ENCODE assay signal across 28 mouse cellular contexts in the genomic region with DNA sequence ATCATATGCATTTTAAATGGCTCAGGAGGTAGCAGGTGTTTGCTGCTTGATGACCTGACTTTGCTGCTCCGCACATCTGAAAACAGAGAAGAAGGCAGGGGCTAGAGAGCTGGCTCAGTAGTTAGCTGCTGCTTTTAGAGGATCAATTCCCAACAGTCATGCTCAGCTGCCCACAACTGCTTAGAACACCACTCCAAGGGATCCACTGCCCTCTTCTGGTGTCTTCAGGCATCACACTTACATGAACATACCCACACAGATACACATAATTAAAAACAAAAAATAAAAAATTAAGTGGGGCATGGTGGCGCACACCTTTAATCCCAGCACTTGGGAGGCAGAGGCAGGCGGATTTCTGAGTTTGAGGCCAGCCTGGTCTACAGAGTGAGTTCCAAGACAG. TPM values are rescaled to one million over a fixed set of nuclear protein-coding genes. Genes with fewer than 3 reads are reported as not detected.
DNase-seq lines count a peak whose midpoint lies in the region; ATAC-seq and TF ChIP-seq lines count a peak whose summit lies in the region.
"Had no signal": no experiment of that assay in that cellular context is flagged by ENCODE, and none has a peak within 500 bp of the region (broad histone marks: within the 10 kb centered on the region; RNA-seq: fewer than 3 reads in every experiment).

No protein-coding gene starts in this region.

- no peak overlapping the region for H3K4me2 ChIP-seq in liver, embryonic 14.5 days (ENCODE audit: low read depth)
- no peak overlapping the region for H3K4me2 ChIP-seq in CH12.LX (ENCODE audit: insufficient read depth, low read depth, poor library complexity, severe bottlenecking)
- H3K4me2 ChIP-seq in stomach, postnatal 0 days (replicated peaks; ENCODE audit: low read depth) = no peak overlapping the region
- H3K4me2 ChIP-seq: heart, embryonic 15.5 days; kidney, embryonic 15.5 days; limb, embryonic 13.5 days had no signal

- no peak overlapping the region for H3K4me3 ChIP-seq in liver, embryonic 14.5 days (ENCODE audit: insufficient read depth in 1 of 2, low read depth in 2 of 2, low read length in 2 of 2)
- H3K4me3 ChIP-seq in CH12.LX (replicated peaks in 1 of 3; ENCODE audit: low read depth in 2 of 3, low read length in 2 of 3, poor library complexity in 1 of 3) = no peak overlapping the region
- H3K4me3 ChIP-seq in ES-E14 (ENCODE audit: insufficient read depth in 1 of 2, low read depth in 1 of 2, low read length in 2 of 2, poor library complexity in 1 of 2, severe bottlenecking in 1 of 2) = no peak overlapping the region
- H3K4me3 ChIP-seq in stomach, postnatal 0 days (ENCODE audit: low read depth, low read length) = no peak overlapping the region
- H3K4me3 ChIP-seq: heart, embryonic 15.5 days; kidney, embryonic 15.5 days; limb, embryonic 13.5 days; midbrain, embryonic 10.5 days had no signal

- TF ChIP-seq CTCF in liver, embryonic 14.5 days (IDR thresholded peaks at IDR 0.05; ENCODE audit: low read depth) = peak; percentile 9; the same call in 1 of the 2 replicates
- TF ChIP-seq CTCF in CH12.LX (conservative IDR thresholded peaks at IDR 0.05 in 1 of 2, IDR thresholded peaks at IDR 0.05 in 1 of 2; ENCODE audit: low read depth in 2 of 2, low read length in 2 of 2) = peak in 1 of 2 experiments; percentile 39; a peak in 2 of 4 replicates
- TF ChIP-seq CTCF in stomach, postnatal 0 days (IDR thresholded peaks at IDR 0.05; ENCODE audit: low read depth) = peak; percentile 12; the same call in 1 of the 2 replicates

- in situ Hi-C loops in CH12.LX (cut with MboI; ENCODE audit: low pct_ligation_motif_present, low pct_unique_long_range_greater_than_20kb, low sequenced_read_pairs) (no loop called here), ES-E14 (cut with MboI; ENCODE audit: low sequenced_read_pairs in 2 of 2, unreplicated experiment in 2 of 2) (no loop called here)

- DNase-seq in liver, embryonic 14.5 days (ENCODE audit: low read depth in 3 of 3, low spot score in 3 of 3) = no peak
- DNase-seq in liver (no peak), CH12.LX (ENCODE audit: extremely low read depth) (peak; percentile 11), ES-E14 (ENCODE audit: low read depth, low spot score) (no peak)
- DNase-seq in stomach, postnatal 0 days (ENCODE audit: low spot score) = no peak
- DNase-seq in cerebellum, postnatal 10 days = no peak
- DNase-seq: adrenal gland, postnatal 36 days; cerebellum, adult 11-12 months; cerebellum, postnatal 25 days; embryo, embryonic 11 days; forebrain, postnatal 0 days; heart, adult 18-20 months; layer of hippocampus, postnatal 36 days; lung, adult 2 months; lung, postnatal 4 days; retina, postnatal 1 day had no signal

- no peaks in the 10 kb centered on the region for H3K4me1 ChIP-seq in liver, embryonic 14.5 days (replicated peaks; ENCODE audit: control insufficient read depth in 2 of 2, insufficient read depth in 2 of 2, low read length in 1 of 2)
- H3K4me1 ChIP-seq in CH12.LX (ENCODE audit: control insufficient read depth in 1 of 2, insufficient read depth in 2 of 2) = no peaks in the 10 kb centered on the region
- peaks cover 6 to 12% of the 10 kb centered on the region in 2 experiments; a peak in 3 of 4 replicates for H3K4me1 ChIP-seq in ES-E14 (ENCODE audit: control insufficient read depth in 2 of 2, insufficient read depth in 2 of 2, low read length in 2 of 2, poor library complexity in 1 of 2)
- H3K4me1 ChIP-seq in stomach, postnatal 0 days (replicated peaks; ENCODE audit: control insufficient read depth, insufficient read depth) = no peaks in the 10 kb centered on the region
- H3K4me1 ChIP-seq: heart, embryonic 15.5 days; kidney, embryonic 15.5 days; limb, embryonic 13.5 days; midbrain, embryonic 10.5 days had no signal

- TF ChIP-seq EP300 in liver, embryonic 14.5 days (IDR thresholded peaks at IDR 0.05; ENCODE audit: low read depth) = no peak
- no peak for TF ChIP-seq EP300 in CH12.LX (IDR thresholded peaks at IDR 0.05; ENCODE audit: low read length)
- no peak for TF ChIP-seq EP300 in stomach, postnatal 0 days (optimal IDR thresholded peaks at IDR 0.05)

- H3K79me2 ChIP-seq in CH12.LX (replicated peaks; ENCODE audit: control insufficient read depth, extremely low read depth, insufficient read depth, poor library complexity, severe bottlenecking) = no peaks in the 10 kb centered on the region

- TF ChIP-seq POLR2A in CH12.LX (IDR thresholded peaks at IDR 0.05; ENCODE audit: low read depth, low read length) = no peak

- H3K36me3 ChIP-seq in liver, embryonic 14.5 days (replicated peaks; ENCODE audit: control insufficient read depth, insufficient read depth, low read depth) = no peaks in the 10 kb centered on the region
- H3K36me3 ChIP-seq in CH12.LX (replicated peaks in 1 of 2; ENCODE audit: control insufficient read depth in 1 of 2, insufficient read depth in 1 of 2, low read length in 1 of 2) (no peaks in the 10 kb centered on the region), ES-E14 (ENCODE audit: control insufficient read depth, insufficient read depth, low read length, poor library complexity, severe bottlenecking) (no peaks in the 10 kb centered on the region)
- H3K36me3 ChIP-seq in stomach, postnatal 0 days (ENCODE audit: control insufficient read depth, insufficient read depth, low read length) = no peaks in the 10 kb centered on the region
- H3K36me3 ChIP-seq: heart, embryonic 15.5 days; kidney, embryonic 15.5 days; limb, embryonic 13.5 days; midbrain, embryonic 10.5 days had no signal

- 68% methylated on average over 3 of the region's 3 CpGs for WGBS in liver, embryonic 14.5 days (ENCODE audit: insufficient replicate concordance)
- WGBS in stomach, postnatal 0 days = 88% methylated on average over 3 of the region's 3 CpGs

- no peaks in the 10 kb centered on the region for H3K9me3 ChIP-seq in liver, embryonic 14.5 days (ENCODE audit: control insufficient read depth, low read length)
- H3K9me3 ChIP-seq in CH12.LX (replicated peaks; ENCODE audit: low read length) = peaks cover 4% of the 10 kb centered on the region
- no peaks in the 10 kb centered on the region for H3K9me3 ChIP-seq in ES-E14 (ENCODE audit: control insufficient read depth, insufficient read depth, low read depth, low read length)
- H3K9me3 ChIP-seq in stomach, postnatal 0 days (ENCODE audit: control insufficient read depth, low read length) = no peaks in the 10 kb centered on the region
- H3K9me3 ChIP-seq: heart, embryonic 15.5 days; kidney, embryonic 15.5 days; midbrain, embryonic 10.5 days had no signal

- H3K9ac ChIP-seq in liver, embryonic 14.5 days (replicated peaks) = no peak overlapping the region
- H3K9ac ChIP-seq in CH12.LX (ENCODE audit: insufficient read depth, low read depth) (no peak overlapping the region), ES-E14 (ENCODE audit: insufficient read depth, low read depth, low read length, poor library complexity, severe bottlenecking) (no peak overlapping the region)
- no peak overlapping the region for H3K9ac ChIP-seq in stomach, postnatal 0 days (ENCODE audit: low read length)
- H3K9ac ChIP-seq: forebrain, postnatal 0 days; heart, embryonic 15.5 days; kidney, embryonic 15.5 days; limb, embryonic 13.5 days had no signal

- no peak overlapping the region for H3K27ac ChIP-seq in liver, embryonic 14.5 days
- no peak overlapping the region for H3K27ac ChIP-seq in CH12.LX (ENCODE audit: insufficient read depth, low read depth)
- no peak overlapping the region for H3K27ac ChIP-seq in ES-E14 (ENCODE audit: insufficient read depth, low read depth, low read length, poor library complexity, severe bottlenecking)
- no peak overlapping the region for H3K27ac ChIP-seq in stomach, postnatal 0 days (replicated peaks)
- H3K27ac ChIP-seq: heart, embryonic 15.5 days; kidney, embryonic 15.5 days; limb, embryonic 13.5 days; midbrain, embryonic 10.5 days had no signal

- no peak for ATAC-seq in liver, embryonic 14.5 days (ENCODE audit: insufficient read depth)
- ATAC-seq in stomach, postnatal 0 days (ENCODE audit: low FRiP score, low TSS enrichment) = no peak
- ATAC-seq in erythroblast, adult 5-6 weeks (replicated peaks; ENCODE audit: low FRiP score, poor library complexity, severe bottlenecking) = no peak
- ATAC-seq: forebrain, postnatal 0 days had no signal

- dilution Hi-C loops in CH12.LX (cut with MboI; ENCODE audit: extremely low pct_ligation_motif_present, extremely low pct_unique_long_range_greater_than_20kb, low sequenced_read_pairs) = no loop called here

- TF ChIP-seq RAD21 in CH12.LX (IDR thresholded peaks at IDR 0.05; ENCODE audit: low read depth, low read length) = peak; percentile 21

- H3K27me3 ChIP-seq in liver, embryonic 14.5 days (ENCODE audit: control insufficient read depth, insufficient read depth, low read length) = no peaks in the 10 kb centered on the region
- peaks cover 36% of the 10 kb centered on the region for H3K27me3 ChIP-seq in CH12.LX (replicated peaks)
- no peaks in the 10 kb centered on the region for H3K27me3 ChIP-seq in stomach, postnatal 0 days (ENCODE audit: control insufficient read depth, insufficient read depth, low read length)
- H3K27me3 ChIP-seq: heart, embryonic 15.5 days; kidney, embryonic 15.5 days; limb, embryonic 13.5 days had no signal

RNA-seq across cellular contexts. Expression of gene Epp13, which starts 9.6 kb away (rescaled TPM):
- polyA plus RNA-seq in liver, embryonic 14.5 days (2012; rRNA removed) = not detected in 2 replicates
- polyA plus RNA-seq in liver, embryonic 14.5 days (2014; fragmentation: Nextera tagmentation; extraction: Ambion mirVana) = not detected in 2 replicates
- total RNA-seq in CH12.LX (2012; rRNA removed) (not detected in 2 replicates), CH12.LX (2014; rRNA removed) (not detected in 2 replicates), ES-E14 (2012; rRNA removed) (9.7 and 12.4 TPM in 2 replicates)
- not detected in 2 replicates for polyA plus RNA-seq in CH12.LX (2012; ENCODE audit: insufficient read length, low read depth)
- not detected in 2 replicates for polyA plus RNA-seq in stomach, postnatal 0 days (2015; fragmentation: Nextera tagmentation; extraction: Ambion mirVana)
- not detected in 2 replicates for total RNA-seq in erythroblast, adult 5-6 weeks (2015; ENCODE audit: low replicate concordance)
- not detected in 2 replicates for total RNA-seq in erythroblast, adult 5-6 weeks (2017; ENCODE audit: low replicate concordance)
- total RNA-seq: adrenal gland, postnatal 36 days; forebrain, postnatal 0 days; gastrocnemius, adult 8-10 months; heart, adult 18-20 months; hematopoietic stem cell, adult 5-6 weeks; layer of hippocampus, postnatal 36 days; left cerebral cortex, postnatal 14 days; monocyte, adult 5-6 weeks had no signal
- polyA plus RNA-seq: heart, embryonic 15.5 days; kidney, embryonic 15.5 days; limb, embryonic 13.5 days; lung, adult 2 months; midbrain, embryonic 10.5 days; neural tube, embryonic 11.5 days had no signal

RNA-seq across cellular contexts. Expression of gene Zfp667, which starts 24.3 kb away (rescaled TPM):
- 1.7 and 2.2 TPM in 2 replicates for polyA plus RNA-seq in liver, embryonic 14.5 days (2012; rRNA removed)
- polyA plus RNA-seq in liver, embryonic 14.5 days (2014; fragmentation: Nextera tagmentation; extraction: Ambion mirVana) = 5.3 and 6.6 TPM in 2 replicates
- total RNA-seq in CH12.LX (2012; rRNA removed) = 0.50 and 0.51 TPM in 2 replicates
- total RNA-seq in CH12.LX (2014; rRNA removed) = 0.46 and 0.58 TPM in 2 replicates
- polyA plus RNA-seq in CH12.LX (2012; ENCODE audit: insufficient read length, low read depth) = 0.56 and 0.87 TPM in 2 replicates
- 2.3 and 3.2 TPM in 2 replicates for total RNA-seq in ES-E14 (2012; rRNA removed)
- 5.2 and 5.4 TPM in 2 replicates for polyA plus RNA-seq in stomach, postnatal 0 days (2015; fragmentation: Nextera tagmentation; extraction: Ambion mirVana)
- total RNA-seq in erythroblast, adult 5-6 weeks (2015; ENCODE audit: low replicate concordance) = not detected in 2 replicates
- total RNA-seq in erythroblast, adult 5-6 weeks (2017; ENCODE audit: low replicate concordance) = 0.09 and 0.84 TPM in 2 replicates

RNA-seq across cellular contexts. Expression of gene Zscan5b, which starts 40.0 kb away (rescaled TPM):
- not detected in 2 replicates for polyA plus RNA-seq in liver, embryonic 14.5 days (2012; rRNA removed)
- polyA plus RNA-seq in liver, embryonic 14.5 days (2014; fragmentation: Nextera tagmentation; extraction: Ambion mirVana) = not detected in 2 replicates
- total RNA-seq in CH12.LX (2012; rRNA removed) = not detected in 2 replicates
- not detected in 2 replicates for total RNA-seq in CH12.LX (2014; rRNA removed)
- not detected in 2 replicates for polyA plus RNA-seq in CH12.LX (2012; ENCODE audit: insufficient read length, low read depth)
- total RNA-seq in ES-E14 (2012; rRNA removed) = 2.1 and 3.3 TPM in 2 replicates
- polyA plus RNA-seq in stomach, postnatal 0 days (2015; fragmentation: Nextera tagmentation; extraction: Ambion mirVana) = not detected in 2 replicates
- not detected in 2 replicates for total RNA-seq in erythroblast, adult 5-6 weeks (2015; ENCODE audit: low replicate concordance)
- total RNA-seq in erythroblast, adult 5-6 weeks (2017; ENCODE audit: low replicate concordance) = not detected in 2 replicates
- total RNA-seq: adrenal gland, postnatal 36 days; forebrain, postnatal 0 days; gastrocnemius, adult 8-10 months; heart, adult 18-20 months; hematopoietic stem cell, adult 5-6 weeks; layer of hippocampus, postnatal 36 days; left cerebral cortex, postnatal 14 days; monocyte, adult 5-6 weeks had no signal
- polyA plus RNA-seq: embryonic facial prominence, embryonic 14.5 days; forebrain, postnatal 0 days; heart, embryonic 15.5 days; kidney, embryonic 15.5 days; large intestine, adult 2 months; limb, embryonic 13.5 days; lung, adult 2 months; midbrain, embryonic 10.5 days; neural tube, embryonic 11.5 days had no signal

Comparison
In these comparisons a context has a peak if more than half of its experiments do, and no peak if none do; other contexts are left out.
1. RNA of gene Epp13, which starts 9.6 kb away (total RNA-seq): 9.7 to 12.4 TPM in ES-E14; not detected in CH12.LX and not detected in erythroblast, adult 5-6 weeks; every median in the first group is over 10 times any median in the second.